Mouse (Mus musculus) thymus, adult 2 months (tissue): ENCODE results near the gene Lypd5. TPM values are rescaled to one million over a fixed set of nuclear protein-coding genes. Genes with fewer than 3 reads are reported as not detected.

Source experiments
- DNase-seq: peaks from one replicate; pipeline ENCODE4 v3.0.0; 2021
- H3K27ac ChIP-seq: fragments of 200-500 bp; 2 replicates; pipeline ENCODE4 v1.5.1; 2012; ENCODE audit warnings: low read length, control low read depth; ENCODE audit not compliant: control insufficient read depth, insufficient read depth
- H3K27me3 ChIP-seq: fragments of 200-500 bp; 2 replicates; pipeline ENCODE4 v1.6.1; 2012; ENCODE audit warnings: mild to moderate bottlenecking, low read length, moderate library complexity, mixed read lengths; ENCODE audit not compliant: control insufficient read depth, insufficient read depth
- H3K36me3 ChIP-seq: fragments of 200-500 bp; 2 replicates; pipeline ENCODE4 v1.6.1; 2012; ENCODE audit warnings: mild to moderate bottlenecking, low read length, moderate library complexity; ENCODE audit not compliant: control insufficient read depth, insufficient read depth
- H3K4me1 ChIP-seq: fragments of 200-500 bp; replicated peaks from 2 replicates; pipeline ENCODE4 v1.6.1; 2012; ENCODE audit warnings: low read length; ENCODE audit not compliant: control insufficient read depth, insufficient read depth
- H3K4me3 ChIP-seq: fragments of 200-500 bp; 2 replicates; pipeline ENCODE4 v1.5.1; 2012; ENCODE audit warnings: mild to moderate bottlenecking, low read length, control low read depth, moderate library complexity; ENCODE audit not compliant: control insufficient read depth, insufficient read depth
- CTCF ChIP-seq: fragments of 200-500 bp; IDR thresholded peaks from 2 replicates; pipeline ENCODE4 v1.5.1; 2012; ENCODE audit warnings: mild to moderate bottlenecking, control low read depth, low read length, moderate library complexity, borderline replicate concordance; ENCODE audit not compliant: control insufficient read depth, poor library complexity, insufficient read depth; ENCODE audit errors: extremely low read depth
- POLR2A ChIP-seq: fragments of 200-500 bp; IDR thresholded peaks from 2 replicates; pipeline ENCODE4 v1.6.1; 2012; ENCODE audit warnings: mild to moderate bottlenecking, low read length, control low read depth, moderate library complexity; ENCODE audit not compliant: control insufficient read depth, poor library complexity, insufficient read depth; ENCODE audit errors: extremely low read depth
- WGBS: fragments of 180-500 bp; shearing (Covaris S2); methylation state at CpG from one replicate; pipeline ENCODE4 v1.1.7; 2018; 5-methylcytosine and 5-hydroxymethylcytosine counted together
- polyA plus RNA-seq: library from polyadenylated mRNA; depleted of rRNA; stranded (reverse); fragments of >200 nt; gene quantifications from 2 replicates; pipeline ENCODE4 v1.2.3, GENCODE M21; 2012

The Lypd5 gene
- polyA plus RNA-seq, 1 experiment, result 1.00 TPM

GRCm38 (mm10) chr7:24335699-24336309 is 13.2 kb upstream of the Lypd5 start:
- no peaks in the 10 kb centered on the region for H3K4me1 ChIP-seq
- no peak overlapping the region for H3K4me3 ChIP-seq
- WGBS, result 4% methylated on average over 5 of the region's 5 CpGs
- DNase-seq, result peak; percentile 73
- TF ChIP-seq CTCF, result no peak
- no peak for TF ChIP-seq POLR2A
- peaks cover 3% of the 10 kb centered on the region; the same call in 1 of the 2 replicates for H3K27me3 ChIP-seq
- H3K36me3 ChIP-seq, result no peaks in the 10 kb centered on the region
- H3K27ac ChIP-seq, result no peak overlapping the region

GRCm38 (mm10) chr7:24338241-24338640 is 10.8 kb upstream of the Lypd5 start:
- no peak overlapping the region for H3K27ac ChIP-seq
- DNase-seq, result no peak
- no peaks in the 10 kb centered on the region for H3K4me1 ChIP-seq
- H3K36me3 ChIP-seq, result no peaks in the 10 kb centered on the region
- H3K4me3 ChIP-seq, result no peak overlapping the region
- H3K27me3 ChIP-seq, result peaks cover 2% of the 10 kb centered on the region; the same call in 1 of the 2 replicates
- TF ChIP-seq POLR2A (no peak), CTCF (no peak)
- 56% methylated on average over 2 of the region's 2 CpGs for WGBS

GRCm38 (mm10) chr7:24343701-24344272 is 5.2 kb upstream of the Lypd5 start:
- TF ChIP-seq CTCF (no peak), POLR2A (no peak)
- Histone ChIP-seq H3K36me3 (no peaks in the 10 kb centered on the region), H3K27me3 (no peaks in the 10 kb centered on the region), H3K27ac (no peak overlapping the region), H3K4me3 (no peak overlapping the region), H3K4me1 (no peaks in the 10 kb centered on the region)
- 82% methylated on average over 7 of the region's 7 CpGs for WGBS
- no peak for DNase-seq

GRCm38 (mm10) chr7:24346444-24346843 is 2.6 kb upstream of the Lypd5 start:
- Histone ChIP-seq H3K27me3 (no peaks in the 10 kb centered on the region), H3K4me1 (no peaks in the 10 kb centered on the region), H3K36me3 (no peaks in the 10 kb centered on the region), H3K27ac (no peak overlapping the region), H3K4me3 (no peak overlapping the region)
- TF ChIP-seq CTCF (no peak), POLR2A (no peak)
- 72% methylated on average over 5 of the region's 5 CpGs for WGBS
- DNase-seq, result no peak

GRCm38 (mm10) chr7:24355646-24356045 is 6.7 kb downstream of the Lypd5 start:
- WGBS, result 72% methylated on average over 6 of the region's 6 CpGs

GRCm38 (mm10) chr7:24356081-24356480 is 7.1 kb downstream of the Lypd5 start:
- DNase-seq, result no peak
- Histone ChIP-seq H3K27me3 (no peaks in the 10 kb centered on the region), H3K36me3 (no peaks in the 10 kb centered on the region), H3K4me1 (no peaks in the 10 kb centered on the region), H3K27ac (no peak overlapping the region), H3K4me3 (no peak overlapping the region)
- WGBS, result 88% methylated on average over 10 of the region's 10 CpGs
- TF ChIP-seq POLR2A (no peak), CTCF (no peak)

More at GRCm38 (mm10) chr7:24355646-24356045, 6.7 kb downstream of the Lypd5 start:
- Histone ChIP-seq H3K27ac (no peak overlapping the region), H3K4me3 (no peak overlapping the region), H3K36me3 (no peaks in the 10 kb centered on the region), H3K27me3 (no peaks in the 10 kb centered on the region), H3K4me1 (no peaks in the 10 kb centered on the region)
- TF ChIP-seq POLR2A, result no peak
- no peak for TF ChIP-seq CTCF
- DNase-seq, result no peak
